27 mouse cellular contexts compared by ENCODE assay signal in the genomic region with DNA sequence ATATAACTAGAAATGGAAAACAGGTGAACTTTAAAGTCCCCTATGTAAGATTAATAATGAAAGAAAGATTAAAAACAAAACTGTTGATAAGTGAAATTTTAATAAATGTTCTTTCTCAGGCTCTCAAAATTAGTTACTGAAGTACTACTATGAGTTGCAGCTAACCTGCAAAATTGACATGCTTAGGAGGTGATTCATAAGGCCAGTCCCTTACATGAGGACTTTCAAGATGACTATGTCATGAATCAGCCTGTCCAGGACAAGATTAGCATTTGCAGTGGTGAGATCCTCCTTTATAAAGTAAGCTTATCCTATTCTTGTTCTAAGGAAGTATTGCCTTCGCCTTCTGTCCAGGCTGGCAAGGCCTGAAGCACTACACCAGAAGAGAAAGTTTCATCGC.
DNase-seq lines count a peak whose midpoint lies in the region; ATAC-seq and TF ChIP-seq lines count a peak whose summit lies in the region.
"Had no signal": no experiment of that assay in that cellular context is flagged by ENCODE, and none has a peak within 500 bp of the region (broad histone marks: within the 10 kb centered on the region; RNA-seq: fewer than 3 reads in every experiment).

No protein-coding gene starts in this region.

- H3K4me2 ChIP-seq in CH12.LX (ENCODE audit: insufficient read depth, low read depth, poor library complexity, severe bottlenecking), result no peak overlapping the region
- no peak overlapping the region for H3K4me2 ChIP-seq in liver, embryonic 12.5 days
- H3K4me2 ChIP-seq: embryonic facial prominence, embryonic 13.5 days; embryonic facial prominence, embryonic 15.5 days; forebrain, embryonic 12.5 days had no signal

- H3K27me3 ChIP-seq in CH12.LX (replicated peaks) (no peaks in the 10 kb centered on the region), Patski (no peaks in the 10 kb centered on the region)
- H3K27me3 ChIP-seq in liver, embryonic 12.5 days (replicated peaks), result no peaks in the 10 kb centered on the region
- H3K27me3 ChIP-seq: embryonic facial prominence, embryonic 13.5 days; embryonic facial prominence, embryonic 15.5 days; forebrain, embryonic 12.5 days had no signal

- in situ Hi-C loops in CH12.LX (cut with MboI; ENCODE audit: low pct_ligation_motif_present, low pct_unique_long_range_greater_than_20kb, low sequenced_read_pairs), result no loop called here
- in situ Hi-C loops in Patski (cut with MboI; ENCODE audit: low pct_unique_long_range_greater_than_20kb), result no loop called here

- no peak overlapping the region for H3K4me3 ChIP-seq in CH12.LX (replicated peaks in 1 of 3; ENCODE audit: low read depth in 2 of 3, low read length in 2 of 3, poor library complexity in 1 of 3)
- H3K4me3 ChIP-seq in liver, embryonic 12.5 days, result no peak overlapping the region
- H3K4me3 ChIP-seq: embryonic facial prominence, embryonic 13.5 days; embryonic facial prominence, embryonic 15.5 days; erythroblast, embryonic 14.5 days; forebrain, embryonic 10.5 days; forebrain, embryonic 12.5 days; gastrocnemius, adult 2 months had no signal

- H3K36me3 ChIP-seq in CH12.LX (replicated peaks in 1 of 2; ENCODE audit: control insufficient read depth in 1 of 2, insufficient read depth in 1 of 2, low read length in 1 of 2), result no peaks in the 10 kb centered on the region
- H3K36me3 ChIP-seq in liver, embryonic 12.5 days, result no peaks in the 10 kb centered on the region
- H3K36me3 ChIP-seq: embryonic facial prominence, embryonic 13.5 days; embryonic facial prominence, embryonic 15.5 days; forebrain, embryonic 10.5 days; forebrain, embryonic 12.5 days had no signal

- DNase-seq in 3134 (ENCODE audit: extremely low read depth, insufficient read length, low spot score) (peak; percentile 58), 3T3-L1 (ENCODE audit: low read depth, low spot score) (peak; percentile 65), CH12.LX (ENCODE audit: extremely low read depth) (peak; percentile 55), Patski (ENCODE audit: low read depth, low spot score) (peak; percentile 20)
- DNase-seq in adrenal gland, adult 8-10 months, result no peak
- no peak for DNase-seq in adrenal gland, postnatal 36 days
- DNase-seq in ovary, postnatal 14 days (ENCODE audit: low spot score), result no peak
- DNase-seq: adrenal gland, postnatal 10 days; adrenal gland, postnatal 25 days; B cell, adult 2 months; cerebellum, adult 11 months; cerebellum, adult 18-20 months; cerebellum, adult 8-10 months; cerebellum, adult 9-11 months; cerebellum, postnatal 14 days; cerebellum, postnatal 36 days; embryo, embryonic 11 days; gastrocnemius, adult 2 months had no signal

- H3K4me1 ChIP-seq in CH12.LX (ENCODE audit: control insufficient read depth in 1 of 2, insufficient read depth in 2 of 2), result no peaks in the 10 kb centered on the region
- no peaks in the 10 kb centered on the region for H3K4me1 ChIP-seq in liver, embryonic 12.5 days
- H3K4me1 ChIP-seq: embryonic facial prominence, embryonic 13.5 days; embryonic facial prominence, embryonic 15.5 days; forebrain, embryonic 10.5 days; forebrain, embryonic 12.5 days had no signal

- peak; percentile 89 for TF ChIP-seq EP300 in CH12.LX (IDR thresholded peaks at IDR 0.05; ENCODE audit: low read length)

- 64% methylated on average over 2 of the region's 2 CpGs for WGBS in liver, embryonic 12.5 days (ENCODE audit: insufficient replicate concordance)

- H3K79me2 ChIP-seq in CH12.LX (replicated peaks; ENCODE audit: control insufficient read depth, extremely low read depth, insufficient read depth, poor library complexity, severe bottlenecking), result no peaks in the 10 kb centered on the region

- no peak overlapping the region for H3K9ac ChIP-seq in CH12.LX (ENCODE audit: insufficient read depth, low read depth)
- H3K9ac ChIP-seq in liver, embryonic 12.5 days, result no peak overlapping the region
- H3K9ac ChIP-seq: embryonic facial prominence, embryonic 13.5 days; embryonic facial prominence, embryonic 15.5 days; forebrain, embryonic 12.5 days had no signal

- CTCF ChIA-PET in Patski (lab: Charles Lee), result no interaction called here

- no peak overlapping the region for H3K27ac ChIP-seq in CH12.LX (ENCODE audit: insufficient read depth, low read depth)
- no peak overlapping the region for H3K27ac ChIP-seq in liver, embryonic 12.5 days
- H3K27ac ChIP-seq: embryonic facial prominence, embryonic 13.5 days; embryonic facial prominence, embryonic 15.5 days; forebrain, embryonic 10.5 days; forebrain, embryonic 12.5 days; gastrocnemius, adult 2 months had no signal

- H3K9me3 ChIP-seq in CH12.LX (replicated peaks; ENCODE audit: low read length), result no peaks in the 10 kb centered on the region
- no peaks in the 10 kb centered on the region for H3K9me3 ChIP-seq in liver, embryonic 12.5 days (replicated peaks)
- H3K9me3 ChIP-seq: embryonic facial prominence, embryonic 13.5 days; embryonic facial prominence, embryonic 15.5 days; forebrain, embryonic 10.5 days; forebrain, embryonic 12.5 days had no signal

- no peak for TF ChIP-seq RAD21 in CH12.LX (IDR thresholded peaks at IDR 0.05; ENCODE audit: low read depth, low read length)

- ATAC-seq in Patski, result peak; percentile 95
- ATAC-seq in liver, embryonic 12.5 days, result no peak
- ATAC-seq: CD4-positive, CD25-positive, alpha-beta regulatory T cell, adult 4 months; forebrain, embryonic 14.5 days; forebrain, embryonic 16.5 days had no signal

- TF ChIP-seq POLR2A in CH12.LX (IDR thresholded peaks at IDR 0.05; ENCODE audit: low read depth, low read length), result no peak

- no peak for TF ChIP-seq CTCF in CH12.LX (conservative IDR thresholded peaks at IDR 0.05 in 1 of 2, IDR thresholded peaks at IDR 0.05 in 1 of 2; ENCODE audit: low read depth in 2 of 2, low read length in 2 of 2)
- no peak for TF ChIP-seq CTCF in Patski (IDR thresholded peaks at IDR 0.05)

- dilution Hi-C loops in CH12.LX (cut with MboI; ENCODE audit: extremely low pct_ligation_motif_present, extremely low pct_unique_long_range_greater_than_20kb, low sequenced_read_pairs), result no loop called here

- POLR2A ChIA-PET in Patski (lab: Charles Lee), result no interaction called here

TF ChIP-seq in CH12.LX, 34 proteins besides CTCF, POLR2A, EP300 and RAD21:
- TF ChIP-seq CHD1 (IDR thresholded peaks at IDR 0.05; ENCODE audit: low read depth, low read length) (no peak), HCFC1 (IDR thresholded peaks at IDR 0.05; ENCODE audit: low read depth, low read length) (no peak), USF2 (conservative IDR thresholded peaks at IDR 0.05; ENCODE audit: low read depth, low read length) (no peak), POLR2AphosphoS2 (IDR thresholded peaks at IDR 0.05; ENCODE audit: low read depth, low read length) (no peak), CHD2 (IDR thresholded peaks at IDR 0.05; ENCODE audit: low read length) (peak; percentile 44; the same call in 1 of the 2 replicates), MAZ (IDR thresholded peaks at IDR 0.05; ENCODE audit: low read depth, low read length) (no peak), ETS1 (conservative IDR thresholded peaks at IDR 0.05; ENCODE audit: low read depth, low read length) (peak; percentile 62), IRF4 (IDR thresholded peaks at IDR 0.05; ENCODE audit: low read depth, low read length) (peak; percentile 92), JUND (conservative IDR thresholded peaks at IDR 0.05; ENCODE audit: low read depth, low read length) (peak; percentile 84), SIN3A (IDR thresholded peaks at IDR 0.05; ENCODE audit: low read length) (no peak), ZC3H11A (IDR thresholded peaks at IDR 0.05; ENCODE audit: low read depth, low read length) (no peak), JUN (IDR thresholded peaks at IDR 0.05; ENCODE audit: insufficient read depth, low read depth, low read length) (peak; percentile 70), TBP (conservative IDR thresholded peaks at IDR 0.05; ENCODE audit: low read depth, low read length) (no peak), MEF2A (IDR thresholded peaks at IDR 0.05; ENCODE audit: borderline replicate concordance, low read depth, low read length) (peak; percentile 78; the same call in 1 of the 2 replicates), UBTF (IDR thresholded peaks at IDR 0.05; ENCODE audit: low read depth, low read length) (no peak), MXI1 (IDR thresholded peaks at IDR 0.05; ENCODE audit: low read depth, low read length) (no peak), KAT2A (IDR thresholded peaks at IDR 0.05; ENCODE audit: insufficient replicate concordance, low read length) (no peak), ZNF384 (IDR thresholded peaks at IDR 0.05; ENCODE audit: low read depth, low read length) (no peak), SMC3 (IDR thresholded peaks at IDR 0.05; ENCODE audit: low read depth, low read length) (no peak), ZKSCAN1 (IDR thresholded peaks at IDR 0.05; ENCODE audit: borderline replicate concordance, low read depth, low read length) (no peak), TCF12 (IDR thresholded peaks at IDR 0.05; ENCODE audit: low read depth, low read length) (0 out of 2 replicates have a peak, but pooled peaks have one; percentile 33), PAX5 (IDR thresholded peaks at IDR 0.05; ENCODE audit: low read length) (no peak), ELF1 (IDR thresholded peaks at IDR 0.05; ENCODE audit: low read depth, low read length) (no peak), MYC (IDR thresholded peaks at IDR 0.05; ENCODE audit: low read depth, low read length) (no peak), NELFE (IDR thresholded peaks at IDR 0.05; ENCODE audit: low read depth, low read length) (no peak), RCOR1 (conservative IDR thresholded peaks at IDR 0.05; ENCODE audit: low read depth, low read length) (peak; percentile 80), MAX (IDR thresholded peaks at IDR 0.05; ENCODE audit: low read length) (no peak), BHLHE40 (IDR thresholded peaks at IDR 0.05; ENCODE audit: low read depth, low read length) (peak; percentile 40; the same call in 1 of the 2 replicates), MAFK (IDR thresholded peaks at IDR 0.05; ENCODE audit: insufficient replicate concordance, low read length) (peak; percentile 57; the same call in 1 of the 2 replicates), USF1 (IDR thresholded peaks at IDR 0.05; ENCODE audit: low read depth, low read length) (no peak), ZMIZ1 (IDR thresholded peaks at IDR 0.05; ENCODE audit: low read depth, low read length) (no peak)

Comparison
In these comparisons a context has a peak if more than half of its experiments do, and no peak if none do; other contexts are left out.
1. DNase-seq: peak in 3134 (single experiment), 3T3-L1 (single experiment), CH12.LX (single experiment) and Patski (single experiment); none in adrenal gland, adult 8-10 months (single experiment), adrenal gland, postnatal 36 days (0 of 2) and ovary, postnatal 14 days (single experiment).